Mouse (Mus musculus): ENCODE data around the gene Frmd4b.

GRCm38 (mm10) chr6:97266661-97267060, 350.7 kb downstream of the Frmd4b start:
- TF ChIP-seq POLR2A (IDR thresholded peaks at IDR 0.05; ENCODE audit: borderline replicate concordance, insufficient read depth, low read length) (no peak), CTCF (IDR thresholded peaks at IDR 0.05; ENCODE audit: borderline replicate concordance, insufficient read depth, low read depth, low read length) (no peak)

Measured in cerebellum, adult 2 months (tissue).